Mouse (Mus musculus): ENCODE results near the gene Enpp1.

- TF ChIP-seq CTCF (IDR thresholded peaks at IDR 0.05; ENCODE audit: low read depth) (no peak), EP300 (IDR thresholded peaks at IDR 0.05; ENCODE audit: low read depth) (no peak)
Measured at GRCm38 (mm10) chr10:24596003-24596868, 115.7 kb downstream of the Enpp1 start.

Data from liver, postnatal 0 days (tissue).